Mouse (Mus musculus): ENCODE results near the gene Ttc16.

DNA sequence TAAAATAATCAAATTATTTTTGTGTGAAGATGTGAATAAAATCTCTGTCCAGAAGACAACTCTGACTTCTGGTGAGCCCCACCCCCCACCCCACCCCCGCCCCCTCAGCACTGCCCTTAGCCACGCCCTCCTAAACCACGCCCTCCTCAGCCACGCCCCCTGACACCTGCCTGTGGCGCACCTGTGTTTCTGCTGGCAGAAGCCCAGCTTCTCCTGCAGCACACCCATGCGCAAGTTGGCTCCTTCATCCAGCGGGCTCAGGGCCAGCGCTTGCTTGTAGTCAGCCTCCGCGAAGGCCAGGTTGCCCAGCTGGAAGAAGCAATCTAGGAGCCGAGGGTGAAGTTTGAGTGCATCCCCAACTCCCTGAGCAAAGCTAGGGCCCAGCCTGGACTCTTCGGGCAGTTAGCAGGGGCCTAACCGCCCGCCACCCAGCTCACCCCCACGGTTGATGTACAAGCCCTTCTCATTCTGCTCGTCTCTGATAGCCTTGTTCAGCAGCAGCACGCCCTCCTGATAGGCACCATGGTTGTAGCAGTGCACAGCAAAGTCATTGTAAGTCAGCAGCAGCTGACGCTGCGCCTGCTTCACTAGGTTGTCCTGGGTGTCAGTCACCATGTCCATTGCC, 6.7 kb downstream of the Ttc16 start:
- TF ChIP-seq SRF (IDR thresholded peaks at IDR 0.05; ENCODE audit: control insufficient read depth, insufficient read length, low read depth): no peak
- TF ChIP-seq POLR2A (IDR thresholded peaks at IDR 0.05; ENCODE audit: insufficient read length, low read depth): no peak
- TF ChIP-seq POLR2AphosphoS2 (IDR thresholded peaks at IDR 0.05; ENCODE audit: insufficient read length, low read depth): no peak
- TF ChIP-seq USF1 (IDR thresholded peaks at IDR 0.05; ENCODE audit: low read depth): no peak
- TF ChIP-seq MYOG (IDR thresholded peaks at IDR 0.05; ENCODE audit: control insufficient read depth in 1 of 3, insufficient read depth in 1 of 3, insufficient read length in 2 of 3, low read depth in 2 of 3): no peak
- TF ChIP-seq E2F4 (IDR thresholded peaks at IDR 0.05; ENCODE audit: insufficient read depth): no peak
- TF ChIP-seq CEBPB (IDR thresholded peaks at IDR 0.05; ENCODE audit: insufficient read depth, poor library complexity, severe bottlenecking): no peak
- TF ChIP-seq MAX (IDR thresholded peaks at IDR 0.05; ENCODE audit: low read depth): no peak
- no peak for TF ChIP-seq TCF3 (IDR thresholded peaks at IDR 0.05; ENCODE audit: insufficient read length, low read depth)
- TF ChIP-seq TCF12 (IDR thresholded peaks at IDR 0.05; ENCODE audit: insufficient read depth, poor library complexity, severe bottlenecking): no peak
- TF ChIP-seq MYOD1 (IDR thresholded peaks at IDR 0.05; ENCODE audit: control insufficient read depth in 1 of 3, insufficient read length in 2 of 3, low read depth in 2 of 3): no peak
